Mouse (Mus musculus) inflammation-experienced regulatory T-cells, adult 16 weeks (primary cell): ENCODE measurements around the gene Olfr364-ps1. TPM values are rescaled to one million over a fixed set of nuclear protein-coding genes. Genes with fewer than 3 reads are reported as not detected.

Experiments
- polyA plus RNA-seq: library from polyadenylated mRNA; unstranded; fragments of 100-300 nt; shearing (Covaris generic); gene quantifications from one replicate; pipeline ENCODE4 v1.2.1, GENCODE M21; 2017

Gene Olfr364-ps1
- polyA plus RNA-seq, result not detected

DNA sequence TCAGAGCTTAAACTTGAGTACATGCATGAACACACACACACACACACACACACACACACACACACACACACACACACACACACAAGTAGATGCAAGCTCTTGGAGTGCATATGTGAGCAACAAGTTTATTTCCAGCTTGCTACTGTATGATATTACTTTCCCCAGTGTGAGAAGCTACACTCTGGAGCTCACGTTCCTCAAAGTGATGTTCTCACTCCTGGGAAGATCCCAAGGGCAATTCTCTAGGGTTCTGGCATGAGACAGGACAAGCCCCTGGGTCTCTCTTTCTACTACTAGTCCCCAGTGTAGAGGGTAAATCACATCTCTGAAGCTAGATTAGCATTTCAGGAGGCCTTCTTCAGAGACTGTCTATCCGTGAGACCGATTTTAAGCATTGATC is at the start of gene Olfr364-ps1:
Gene Olfr364-ps1, plus strand, starts transcription at position 301 of the 400 bp plus-strand sequence.

DNA sequence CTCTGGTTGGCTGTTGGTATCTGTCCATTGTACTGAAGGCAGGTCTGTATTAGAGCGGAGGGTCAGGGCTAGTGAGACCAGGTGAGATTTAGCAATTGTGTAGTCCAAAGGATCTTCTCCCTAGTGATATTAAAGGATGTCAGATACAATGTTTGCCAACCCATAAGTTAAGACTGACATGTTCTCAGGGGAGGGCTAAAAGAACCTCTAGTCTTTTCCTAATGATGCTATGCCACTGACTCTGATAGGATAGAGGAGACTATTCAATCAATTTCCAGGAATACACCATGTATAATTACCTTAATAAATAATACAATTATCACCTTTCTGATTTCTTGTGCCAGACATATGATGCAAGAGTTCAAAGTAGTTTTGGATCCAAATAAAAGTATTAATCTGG is 21.3 kb upstream of the Olfr364-ps1 start, which contains the start of gene Olfr362:
Gene Olfr362, minus strand, starts transcription at position 101 of the 400 bp plus-strand sequence.

DNA sequence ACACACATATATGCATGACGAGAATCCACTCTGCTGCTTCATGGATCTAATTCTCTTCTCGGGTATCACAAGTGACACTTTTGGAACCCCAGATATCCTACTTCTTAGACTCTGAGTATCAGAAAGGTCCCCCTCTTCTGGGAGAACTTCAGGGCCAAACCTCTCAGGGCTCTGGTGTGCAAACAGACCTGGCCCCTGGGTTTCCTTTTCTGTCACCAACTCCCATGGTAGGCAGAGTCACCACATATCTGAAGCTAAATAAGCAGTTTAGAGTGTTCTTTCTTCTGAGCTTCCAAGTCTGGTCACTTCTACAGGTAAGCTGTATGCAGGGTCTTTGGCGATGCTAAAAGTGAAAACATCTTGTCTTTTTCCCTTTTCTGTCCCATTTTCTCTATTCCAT is 48.8 kb downstream of the Olfr364-ps1 start, which contains the start of gene Olfr365:
Gene Olfr365, plus strand, starts transcription at position 301 of the 400 bp plus-strand sequence.

Other genes with a start within 250 kb of the Olfr364-ps1 start
- gene Olfr353, start 246.4 kb upstream of the Olfr364-ps1 start, polyA plus RNA-seq, result not detected
- gene Olfr354, start 233.6 kb upstream of the Olfr364-ps1 start, polyA plus RNA-seq, result not detected
- gene Olfr355, start 210.4 kb upstream of the Olfr364-ps1 start, polyA plus RNA-seq, result not detected
- not detected for gene Olfr356, start 202.2 kb upstream of the Olfr364-ps1 start, polyA plus RNA-seq
- gene Olfr357, start 145.5 kb upstream of the Olfr364-ps1 start, polyA plus RNA-seq, result not detected
- not detected for gene Olfr358, start 130.0 kb upstream of the Olfr364-ps1 start, polyA plus RNA-seq
- gene Olfr360, start 73.6 kb upstream of the Olfr364-ps1 start, polyA plus RNA-seq, result not detected
- gene Olfr361, start 50.0 kb upstream of the Olfr364-ps1 start, polyA plus RNA-seq, result not detected
- not detected for gene Olfr362, start 21.4 kb upstream of the Olfr364-ps1 start, polyA plus RNA-seq
- gene Olfr365, start 48.9 kb downstream of the Olfr364-ps1 start, polyA plus RNA-seq, result not detected
- gene Olfr366, start 72.3 kb downstream of the Olfr364-ps1 start, polyA plus RNA-seq, result not detected
- not detected for gene Olfr368, start 187.2 kb downstream of the Olfr364-ps1 start, polyA plus RNA-seq
- gene Pdcl, start 220.0 kb downstream of the Olfr364-ps1 start, polyA plus RNA-seq, result 37.6 TPM